Mouse (Mus musculus): ENCODE results near the gene Fkbp11.

DNA sequence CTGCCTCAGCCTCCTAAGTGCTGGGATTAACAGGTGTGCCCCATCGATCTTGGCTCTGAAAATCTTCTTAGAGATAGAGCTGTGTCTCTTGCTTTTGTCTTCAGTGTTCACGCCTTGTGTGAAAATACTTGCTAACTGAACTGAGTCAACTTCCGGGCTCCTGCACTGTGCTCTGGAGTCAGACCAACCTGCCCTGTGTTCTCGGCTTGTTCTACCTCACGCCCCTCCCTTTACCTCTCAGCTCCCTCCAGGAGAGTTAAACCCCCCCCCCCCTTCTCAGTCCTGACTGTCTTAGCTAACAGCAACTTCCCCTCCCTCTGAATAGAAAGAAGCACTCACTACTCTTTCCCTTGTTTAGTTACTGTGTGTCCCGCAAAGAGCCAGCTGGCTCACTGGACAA lies 2.8 kb upstream of the Fkbp11 start:
- TF ChIP-seq CTCF (IDR thresholded peaks at IDR 0.05; ENCODE audit: insufficient read depth, low read depth, low read length) (no peak), POLR2A (IDR thresholded peaks at IDR 0.05; ENCODE audit: insufficient read depth, low read depth, low read length) (no peak)

Data from olfactory bulb, adult 2 months (tissue).